Mouse (Mus musculus) layer of hippocampus, adult 18-20 months (tissue): Measurements from ENCODE around the gene Coq8a. TPM values are rescaled to one million over a fixed set of nuclear protein-coding genes. Genes with fewer than 3 reads are reported as not detected.

Experiments
- DNase-seq, 2 experiments: peaks; one replicate each; pipeline ENCODE4 v3.0.0; 2022; ENCODE audit warnings: low spot score in 2 of 2
- total RNA-seq, 2 experiments: library from RNA; stranded (reverse); gene quantifications; 2 replicates each; pipeline ENCODE4 v1.2.3; 2021

The Coq8a gene
- total RNA-seq, 2 experiments from 2014 or later, result 65.6 to 74.2 TPM

- DNase-seq, result no peak
These were observed 71.2 kb downstream of the Coq8a start for GRCm38 (mm10) chr1:180128077-180128792.

- no peak for DNase-seq
These were observed 81.2 kb downstream of the Coq8a start for GRCm38 (mm10) chr1:180118233-180118632.

GRCm38 (mm10) chr1:180116525-180116924 is 82.9 kb downstream of the Coq8a start:
- no peak for DNase-seq

Other genes with a start within 250 kb of the Coq8a start
- 100 to 1,000 TPM; 226 to 244 TPM for gene Cdc42bpa, start 239.1 kb downstream of the Coq8a start, total RNA-seq
- gene Psen2, start 63.8 kb upstream of the Coq8a start, total RNA-seq, result 10 to 100 TPM; 17.4 to 17.9 TPM
- gene Itpkb, start 130.9 kb upstream of the Coq8a start, total RNA-seq, result 10 to 100 TPM; 27.2 to 27.4 TPM